Comparison of ENCODE assay signal across 26 mouse cellular contexts in genomic region chr15:67686140-67686539, GRCm38 (mm10).
DNase-seq lines count a peak whose midpoint lies in the region; ATAC-seq and TF ChIP-seq lines count a peak whose summit lies in the region.
"Had no signal": no experiment of that assay in that cellular context is flagged by ENCODE, and none has a peak within 500 bp of the region (broad histone marks: within the 10 kb centered on the region; RNA-seq: fewer than 3 reads in every experiment).

No protein-coding gene starts in this region.

- DNase-seq in forebrain, embryonic 14.5 days (ENCODE audit: low spot score), result no peak
- DNase-seq in frontal cortex, postnatal 36 days (ENCODE audit: low spot score in 2 of 2), result no peak
- peak; percentile 4 to 57 for DNase-seq in left cerebral cortex, postnatal 25 days (ENCODE audit: low spot score in 2 of 2)
- no peak for DNase-seq in left cerebral cortex, adult 2 months (ENCODE audit: extremely low spot score in 1 of 2, low spot score in 2 of 2)
- DNase-seq in layer of hippocampus, adult 9-10 months (ENCODE audit: low spot score), result no peak
- DNase-seq in heart, adult 18-20 months, result no peak
- DNase-seq: adrenal gland, postnatal 10 days; adrenal gland, postnatal 36 days; cerebellum, adult 18-20 months; cerebellum, adult 9-10 months; cerebellum, postnatal 14 days; gastrocnemius, adult 2 months; gastrocnemius, postnatal 14 days; heart, adult 11 months; heart, postnatal 10 days; heart, postnatal 36 days; kidney, adult 11 months had no signal

- H3K4me3 ChIP-seq in forebrain, embryonic 15.5 days, result no peak overlapping the region
- H3K4me3 ChIP-seq in forebrain, embryonic 14.5 days (ENCODE audit: low read depth, low read length), result no peak overlapping the region
- H3K4me3 ChIP-seq in left cerebral cortex, adult 2 months, result no peak overlapping the region
- H3K4me3 ChIP-seq: forebrain, embryonic 10.5 days; gastrocnemius, adult 2 months; heart, embryonic 12.5 days; heart, embryonic 15.5 days; hindbrain, embryonic 10.5 days; hindbrain, embryonic 13.5 days; intestine, embryonic 15.5 days had no signal

- ATAC-seq in forebrain, embryonic 15.5 days (replicated peaks), result 0 out of 2 replicates have a peak, but pooled peaks have one; percentile 19
- no peak for ATAC-seq in forebrain, embryonic 14.5 days
- ATAC-seq in frontal cortex, adult (ENCODE audit: low TSS enrichment), result peak; percentile 80
- ATAC-seq: hindbrain, embryonic 16.5 days; intestine, embryonic 15.5 days had no signal

- no peak for TF ChIP-seq CTCF in left cerebral cortex, adult 2 months (IDR thresholded peaks at IDR 0.05)

- H3K4me2 ChIP-seq in forebrain, embryonic 15.5 days (replicated peaks), result no peak overlapping the region
- no peak overlapping the region for H3K4me2 ChIP-seq in forebrain, embryonic 14.5 days (ENCODE audit: low read length)
- H3K4me2 ChIP-seq: heart, embryonic 12.5 days; heart, embryonic 15.5 days; hindbrain, embryonic 13.5 days; intestine, embryonic 15.5 days had no signal

- H3K27me3 ChIP-seq in forebrain, embryonic 15.5 days, result no peaks in the 10 kb centered on the region
- no peaks in the 10 kb centered on the region for H3K27me3 ChIP-seq in forebrain, embryonic 14.5 days (replicated peaks; ENCODE audit: control insufficient read depth, insufficient read depth, low read length)
- H3K27me3 ChIP-seq: heart, embryonic 12.5 days; heart, embryonic 15.5 days; hindbrain, embryonic 13.5 days; intestine, embryonic 15.5 days had no signal

- H3K4me1 ChIP-seq in forebrain, embryonic 15.5 days, result no peaks in the 10 kb centered on the region
- H3K4me1 ChIP-seq in forebrain, embryonic 14.5 days (ENCODE audit: control insufficient read depth, insufficient read depth, low read length), result no peaks in the 10 kb centered on the region
- H3K4me1 ChIP-seq: forebrain, embryonic 10.5 days; heart, embryonic 12.5 days; heart, embryonic 15.5 days; hindbrain, embryonic 10.5 days; hindbrain, embryonic 13.5 days; intestine, embryonic 15.5 days had no signal

- intact Hi-C loops in left cerebral cortex, postnatal 25 days (cut with DNase I), result loop anchor here (10.0 kb wide), 1 partner anchor 299 kb away; no protein-coding TSS in a partner anchor
- intact Hi-C loops in left cerebral cortex, adult 2 months (cut with DNase I), result no loop called here

- no peak overlapping the region for H3K27ac ChIP-seq in forebrain, embryonic 15.5 days (replicated peaks)
- no peak overlapping the region for H3K27ac ChIP-seq in forebrain, embryonic 14.5 days (ENCODE audit: low read depth, low read length)
- H3K27ac ChIP-seq in left cerebral cortex, adult 2 months, result no peak overlapping the region
- H3K27ac ChIP-seq: forebrain, embryonic 10.5 days; gastrocnemius, adult 2 months; heart, embryonic 15.5 days; hindbrain, embryonic 10.5 days; hindbrain, embryonic 13.5 days; intestine, embryonic 15.5 days had no signal

- no peaks in the 10 kb centered on the region for H3K9me3 ChIP-seq in forebrain, embryonic 15.5 days
- H3K9me3 ChIP-seq in forebrain, embryonic 14.5 days (replicated peaks; ENCODE audit: control insufficient read depth, low read length), result no peaks in the 10 kb centered on the region
- H3K9me3 ChIP-seq: forebrain, embryonic 10.5 days; heart, embryonic 12.5 days; heart, embryonic 15.5 days; hindbrain, embryonic 10.5 days; hindbrain, embryonic 13.5 days; intestine, embryonic 15.5 days had no signal

- no peak overlapping the region for H3K9ac ChIP-seq in forebrain, embryonic 15.5 days (replicated peaks)
- H3K9ac ChIP-seq in forebrain, embryonic 14.5 days (ENCODE audit: low read length), result no peak overlapping the region
- H3K9ac ChIP-seq: heart, embryonic 12.5 days; heart, embryonic 15.5 days; hindbrain, embryonic 13.5 days; intestine, embryonic 15.5 days had no signal

- WGBS in forebrain, embryonic 15.5 days, result 48% methylated on average over 1 of the region's 1 CpGs
- 56% methylated on average over 1 of the region's 1 CpGs for WGBS in forebrain, embryonic 14.5 days

- H3K36me3 ChIP-seq in forebrain, embryonic 15.5 days, result no peaks in the 10 kb centered on the region
- no peaks in the 10 kb centered on the region for H3K36me3 ChIP-seq in forebrain, embryonic 14.5 days (ENCODE audit: control insufficient read depth, insufficient read depth, low read length)
- H3K36me3 ChIP-seq: forebrain, embryonic 10.5 days; heart, embryonic 12.5 days; heart, embryonic 15.5 days; hindbrain, embryonic 10.5 days; hindbrain, embryonic 13.5 days; intestine, embryonic 15.5 days had no signal

Comparison
In these comparisons a context has a peak if more than half of its experiments do, and no peak if none do; other contexts are left out.
1. DNase-seq: peak in left cerebral cortex, postnatal 25 days (2 of 2); none in forebrain, embryonic 14.5 days (single experiment), frontal cortex, postnatal 36 days (0 of 2), left cerebral cortex, adult 2 months (0 of 2), layer of hippocampus, adult 9-10 months (single experiment) and heart, adult 18-20 months (0 of 2).